Mouse (Mus musculus): ENCODE results near the gene Washc3. TPM values are rescaled to one million over a fixed set of nuclear protein-coding genes. Genes with fewer than 3 reads are reported as not detected.

The Washc3 gene
- total RNA-seq (2015) (90.1 and 96.6 TPM in 2 replicates), total RNA-seq (2017) (38.7 and 50.3 TPM in 2 replicates)

GRCm38 (mm10) chr10:88200951-88201638 lies at the start of gene Washc3:
Gene Washc3, plus strand, starts transcription at chr10:88201093.
- ATAC-seq (replicated peaks; ENCODE audit: poor library complexity), result peak; percentile 97

DNA sequence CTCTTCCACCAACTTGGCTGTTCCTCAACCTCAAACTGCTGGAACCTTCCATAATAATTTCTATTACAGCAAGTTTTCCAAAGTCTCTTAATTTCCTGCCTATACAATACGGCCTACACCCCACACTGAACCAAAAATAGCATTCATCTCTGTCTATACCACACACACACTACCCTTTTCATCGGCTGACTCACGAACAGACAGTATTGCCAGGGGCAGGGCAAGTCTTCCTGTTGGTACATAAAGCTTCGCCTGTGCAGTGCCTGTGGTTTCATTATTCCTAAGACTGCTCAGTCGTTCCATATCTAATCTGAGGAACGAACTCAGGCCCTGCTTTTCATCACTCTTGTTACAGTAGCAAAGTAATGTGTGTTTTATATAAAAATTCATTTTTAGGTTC lies 49.2 kb upstream of the Washc3 start:
- ATAC-seq (replicated peaks; ENCODE audit: poor library complexity), result no peak

DNA sequence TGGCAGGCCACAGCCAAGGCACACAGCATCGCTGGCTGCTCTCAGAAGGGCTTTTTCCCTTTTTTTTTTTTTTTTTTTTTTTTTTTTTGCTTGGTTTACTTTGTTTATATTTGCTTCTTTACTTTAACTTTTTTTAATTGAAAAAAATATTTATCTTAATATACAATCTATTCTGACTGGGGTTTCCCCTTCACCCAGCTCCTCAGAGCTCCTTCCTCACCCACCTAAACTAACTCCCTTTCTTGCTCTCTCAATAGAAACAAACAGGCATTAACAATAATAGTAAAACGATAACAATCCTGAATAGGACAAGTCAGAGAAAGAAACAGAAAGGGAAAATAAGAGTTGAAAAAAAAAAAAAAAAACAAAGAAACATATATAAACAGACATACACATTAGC lies 38.8 kb upstream of the Washc3 start:
- ATAC-seq (replicated peaks; ENCODE audit: poor library complexity), result no peak

DNA sequence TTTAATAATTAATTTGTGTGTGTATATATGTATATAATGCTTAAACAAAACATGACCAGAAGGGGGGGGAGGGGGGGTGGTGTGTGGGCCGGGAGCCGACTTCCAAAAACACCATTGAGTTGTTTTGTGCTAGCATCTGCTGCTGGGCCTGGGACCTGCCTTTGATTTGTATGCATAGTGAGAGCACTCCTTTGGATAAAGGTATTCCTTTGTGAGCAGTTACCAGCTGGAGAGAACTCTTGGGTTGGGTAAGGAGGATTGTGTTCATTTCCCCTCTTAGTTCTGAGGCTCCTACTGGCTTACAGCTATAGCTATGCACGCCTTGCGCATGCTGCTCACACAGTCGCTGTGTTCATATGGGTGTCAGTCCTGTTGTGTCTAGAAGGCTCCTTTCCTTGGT lies 38.2 kb upstream of the Washc3 start:
- no peak for ATAC-seq (replicated peaks; ENCODE audit: poor library complexity)

- ATAC-seq (replicated peaks; ENCODE audit: poor library complexity), result peak; percentile 65; the same call in 1 of the 2 replicates
These were observed 34.7 kb upstream of the Washc3 start for GRCm38 (mm10) chr10:88166158-88166557.

- ATAC-seq (replicated peaks; ENCODE audit: poor library complexity), result no peak
These were observed 33.3 kb upstream of the Washc3 start for GRCm38 (mm10) chr10:88167438-88168077.

DNA sequence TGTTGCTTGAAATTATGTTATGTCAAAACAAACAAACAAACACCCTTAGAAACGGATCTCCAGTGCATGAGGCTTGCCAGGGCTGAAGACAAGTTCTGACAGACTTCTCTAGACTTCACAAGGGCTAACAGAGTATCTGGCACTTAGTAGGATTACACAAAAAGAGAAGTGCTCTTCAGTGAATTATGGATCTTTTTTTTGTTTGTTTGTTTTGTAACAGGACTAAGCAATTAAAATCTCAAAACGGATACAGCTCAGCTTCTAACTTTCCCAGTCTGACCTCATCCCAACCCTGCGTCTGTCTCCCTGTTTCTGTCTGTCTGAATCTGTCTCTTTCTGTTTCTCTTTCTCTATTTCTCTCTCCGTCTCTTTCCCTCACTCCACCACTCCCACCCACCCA lies 352 bp upstream of the Washc3 start:
- no peak for ATAC-seq (replicated peaks; ENCODE audit: poor library complexity)

- ATAC-seq (replicated peaks; ENCODE audit: poor library complexity), result no peak
These were observed 757 bp downstream of the Washc3 start for GRCm38 (mm10) chr10:88201650-88202049.

DNA sequence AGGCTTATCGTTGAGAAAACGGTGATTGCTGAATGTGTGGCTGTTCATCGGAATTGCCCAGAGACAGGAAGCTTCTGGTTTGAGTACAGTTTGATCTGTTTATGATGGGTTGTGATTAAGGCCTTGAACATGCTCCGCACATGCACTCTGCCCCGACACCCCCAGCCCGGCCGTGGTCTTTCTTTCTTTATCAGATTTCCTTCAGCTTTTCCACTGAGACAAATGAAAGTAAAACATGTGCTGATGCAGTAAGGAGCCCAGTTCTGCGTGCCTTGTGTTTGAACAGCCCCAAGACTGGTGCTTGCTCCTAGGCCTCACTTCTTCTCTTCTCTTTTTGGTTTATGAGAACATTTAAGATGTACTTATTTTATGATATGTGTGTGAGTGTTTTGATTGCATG lies 1.7 kb downstream of the Washc3 start:
- ATAC-seq (replicated peaks; ENCODE audit: poor library complexity), result no peak

- no peak for ATAC-seq (replicated peaks; ENCODE audit: poor library complexity)
These were observed 2.3 kb downstream of the Washc3 start for GRCm38 (mm10) chr10:88203236-88203635.

- peak; percentile 54; the same call in 1 of the 2 replicates for ATAC-seq (replicated peaks; ENCODE audit: poor library complexity)
These were observed 11.8 kb downstream of the Washc3 start for GRCm38 (mm10) chr10:88212644-88213043.

DNA sequence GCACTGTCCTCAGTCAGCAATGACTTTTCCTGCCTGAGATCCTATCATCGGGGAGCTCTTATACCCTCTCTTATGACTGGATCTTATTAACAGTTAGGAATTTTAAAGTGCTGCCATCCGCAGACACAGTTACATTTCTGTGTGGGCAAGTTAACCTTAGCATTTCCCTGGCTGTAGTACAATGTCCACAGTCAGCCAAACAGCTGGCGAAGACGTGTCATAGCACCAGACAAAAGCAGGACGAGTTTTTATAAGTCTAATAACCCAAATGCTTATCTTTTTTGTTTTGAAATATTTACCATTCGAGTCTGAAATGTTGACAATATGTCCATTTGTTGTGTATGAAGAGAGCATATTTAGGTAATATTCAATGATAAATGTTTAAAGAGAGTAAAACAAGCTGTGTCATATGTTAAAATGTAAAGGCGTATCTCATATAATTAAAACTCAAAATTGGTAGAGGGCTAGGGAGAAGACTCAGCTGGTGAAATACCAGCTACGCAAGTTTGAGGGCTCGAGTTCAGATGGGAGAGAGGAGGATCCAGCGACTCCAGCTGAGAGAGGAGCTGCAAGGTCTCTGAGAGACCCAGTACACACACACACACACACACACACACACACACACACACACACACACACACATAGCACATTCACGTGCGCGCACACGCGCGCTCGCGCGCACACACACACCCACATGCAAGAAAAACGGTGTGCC lies 14.1 kb downstream of the Washc3 start:
- ATAC-seq (replicated peaks; ENCODE audit: poor library complexity), result no peak

DNA sequence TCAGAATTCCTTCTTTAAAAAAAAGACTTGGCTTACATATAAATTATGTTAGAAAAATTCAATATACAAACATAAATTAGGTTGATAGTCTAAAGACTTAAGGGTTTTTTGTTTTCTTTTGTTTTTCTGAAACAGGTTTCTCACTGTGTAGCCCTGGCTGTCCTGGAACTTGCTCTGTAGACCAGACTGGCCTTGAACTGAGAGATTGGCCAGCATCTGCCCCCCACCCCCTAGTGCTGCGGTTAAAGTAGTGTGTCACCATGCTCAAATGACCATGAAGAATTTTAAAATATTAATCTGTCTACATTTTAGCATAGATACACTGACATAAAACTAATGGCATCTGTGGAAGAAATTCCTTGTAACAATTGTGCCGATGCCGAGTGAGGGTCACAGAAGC lies 17.3 kb downstream of the Washc3 start:
- ATAC-seq (replicated peaks; ENCODE audit: poor library complexity), result no peak

GRCm38 (mm10) chr10:88221718-88222117 lies 20.8 kb downstream of the Washc3 start:
- no peak for ATAC-seq (replicated peaks; ENCODE audit: poor library complexity)

GRCm38 (mm10) chr10:88225421-88225820 lies 24.5 kb downstream of the Washc3 start:
- no peak for ATAC-seq (replicated peaks; ENCODE audit: poor library complexity)

DNA sequence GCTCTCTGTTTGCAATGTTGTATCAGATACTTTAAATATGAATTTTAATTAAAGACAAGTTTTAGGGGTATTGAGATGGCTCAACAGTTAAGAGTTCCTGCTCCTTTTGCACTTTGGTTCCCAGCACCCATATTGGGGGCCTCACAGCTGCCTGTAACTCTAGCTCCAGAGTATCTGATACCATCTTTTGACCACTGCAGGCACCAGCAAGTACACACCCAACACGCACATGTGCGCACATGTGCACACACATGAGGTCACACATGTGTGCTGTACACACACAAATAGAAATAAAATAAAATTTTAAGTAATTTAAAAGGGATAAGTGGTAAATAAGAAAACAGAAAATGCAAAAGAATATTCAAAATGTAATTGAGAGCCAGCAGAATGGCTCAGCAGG lies 27.1 kb downstream of the Washc3 start:
- ATAC-seq (replicated peaks; ENCODE audit: poor library complexity), result no peak

GRCm38 (mm10) chr10:88228521-88229017 lies 27.7 kb downstream of the Washc3 start:
- peak; percentile 78 for ATAC-seq (replicated peaks; ENCODE audit: poor library complexity)

- ATAC-seq (replicated peaks; ENCODE audit: poor library complexity), result no peak
These were observed 30.8 kb downstream of the Washc3 start for GRCm38 (mm10) chr10:88231671-88232070.

- no peak for ATAC-seq (replicated peaks; ENCODE audit: poor library complexity)
These were observed 31.9 kb downstream of the Washc3 start for GRCm38 (mm10) chr10:88232765-88233164.

DNA sequence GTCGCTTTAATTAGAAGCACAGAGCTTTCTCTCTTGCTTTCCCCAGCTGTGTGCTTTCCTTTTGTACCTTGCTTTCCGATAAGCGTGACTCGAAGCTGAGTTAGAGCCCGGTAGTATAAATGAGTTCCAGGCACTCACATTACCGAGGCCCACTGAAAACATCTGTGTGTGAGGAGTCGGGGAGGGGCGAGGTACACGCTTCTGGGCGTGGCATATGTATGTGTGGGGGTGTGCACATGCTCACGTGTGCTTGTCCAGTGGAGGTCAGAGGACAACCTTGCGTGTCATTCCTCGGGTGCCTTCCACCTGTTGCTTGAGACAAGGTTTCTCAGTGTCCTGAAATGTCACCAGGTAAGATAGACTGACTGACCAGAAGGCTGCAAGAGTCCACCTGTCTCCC lies 43.8 kb downstream of the Washc3 start:
- no peak for ATAC-seq (replicated peaks; ENCODE audit: poor library complexity)

- peak; percentile 70 for ATAC-seq (replicated peaks; ENCODE audit: poor library complexity)
These were observed 49.4 kb downstream of the Washc3 start for GRCm38 (mm10) chr10:88250300-88250699.

Measured in megakaryocyte progenitor cell, adult 5-6 weeks (primary cell).